Mouse (Mus musculus) c-Kit-negative CD71-positive TER-119-positive erythroid progenitor cells, embryonic 14.5 days (primary cell): ENCODE data around the gene 1700011L22Rik.

ENCODE experiments used
- DNase-seq: peaks from one replicate; pipeline ENCODE4 v3.0.0-alpha.2; 2013; ENCODE audit warnings: low read depth, low spot score

Gene 1700011L22Rik

GRCm38 (mm10) chr8:79175991-79176390 is 72.4 kb downstream of the 1700011L22Rik start:
- DNase-seq = no peak

- DNase-seq = no peak
Observed at GRCm38 (mm10) chr8:79173606-79174005, 74.8 kb downstream of the 1700011L22Rik start.

- DNase-seq = no peak
Observed at GRCm38 (mm10) chr8:79165276-79165675, 83.1 kb downstream of the 1700011L22Rik start.

GRCm38 (mm10) chr8:79164336-79164735 is 84.0 kb downstream of the 1700011L22Rik start:
- DNase-seq = no peak

- no peak for DNase-seq
Observed at GRCm38 (mm10) chr8:79162533-79163308, 85.6 kb downstream of the 1700011L22Rik start.

- no peak for DNase-seq
Observed at GRCm38 (mm10) chr8:79161172-79161778, 87.1 kb downstream of the 1700011L22Rik start.
